Mouse (Mus musculus): ENCODE results near the gene Nme9. TPM values are rescaled to one million over a fixed set of nuclear protein-coding genes. Genes with fewer than 3 reads are reported as not detected.

The Nme9 gene
- total RNA-seq, 1 experiment from 2014 or later: not detected

GRCm38 (mm10) chr9:99434892-99435618, 16.2 kb upstream of the Nme9 start:
- ATAC-seq (replicated peaks; ENCODE audit: insufficient number of reproducible peaks, low FRiP score, low TSS enrichment, poor library complexity, severe bottlenecking): no peak

- no peak for ATAC-seq (replicated peaks; ENCODE audit: insufficient number of reproducible peaks, low FRiP score, low TSS enrichment, poor library complexity, severe bottlenecking)
Observed at GRCm38 (mm10) chr9:99435619-99436181, 15.6 kb upstream of the Nme9 start.

- ATAC-seq (replicated peaks; ENCODE audit: insufficient number of reproducible peaks, low FRiP score, low TSS enrichment, poor library complexity, severe bottlenecking): peak; percentile 6; the same call in 1 of the 2 replicates
Observed at GRCm38 (mm10) chr9:99436182-99437030, 14.9 kb upstream of the Nme9 start.

- ATAC-seq (replicated peaks; ENCODE audit: insufficient number of reproducible peaks, low FRiP score, low TSS enrichment, poor library complexity, severe bottlenecking): no peak
Observed at GRCm38 (mm10) chr9:99437031-99437764, 14.1 kb upstream of the Nme9 start, which contains the start of gene Mras. Gene Mras (minus strand): TSS chr9:99437381.

DNA sequence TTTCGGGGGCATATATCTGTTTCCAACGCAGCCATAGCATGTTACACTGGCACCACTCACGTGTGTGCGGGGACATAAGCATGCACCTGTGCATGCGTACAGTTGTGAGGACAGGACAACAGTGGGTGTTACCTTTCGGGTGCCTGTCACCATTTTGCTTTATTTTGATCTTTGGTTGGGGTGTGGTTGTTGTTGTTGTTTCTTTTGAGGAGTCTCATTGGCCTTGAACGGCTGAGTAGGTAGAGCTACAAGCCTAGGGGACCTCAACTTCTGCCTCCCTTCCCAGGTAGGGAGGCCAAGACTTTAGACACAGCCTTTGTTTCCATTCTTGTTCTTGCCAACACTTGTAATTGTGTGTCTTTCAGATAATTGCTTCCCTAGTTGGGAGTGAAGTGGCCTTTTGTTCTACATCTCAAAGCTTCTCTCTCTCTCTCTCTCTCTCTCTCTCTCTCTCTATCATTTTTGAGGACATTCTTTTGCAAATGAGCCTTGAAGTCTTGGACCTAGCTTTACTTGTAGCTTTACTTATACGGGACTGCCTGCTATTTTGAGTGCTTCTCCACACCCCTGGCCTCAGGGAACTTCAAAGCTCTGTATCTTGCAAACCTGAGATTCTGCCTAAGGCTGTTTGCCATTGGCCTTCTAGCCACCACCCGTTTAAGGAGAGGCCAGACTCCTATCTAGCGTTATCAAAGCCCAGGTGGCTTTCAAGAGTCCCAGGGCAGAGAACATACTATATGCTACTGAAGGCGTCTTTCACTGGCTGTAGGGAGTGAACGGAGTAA, 13.3 kb upstream of the Nme9 start:
- no peak for ATAC-seq (replicated peaks; ENCODE audit: insufficient number of reproducible peaks, low FRiP score, low TSS enrichment, poor library complexity, severe bottlenecking)

GRCm38 (mm10) chr9:99439064-99439463, 12.2 kb upstream of the Nme9 start:
- ATAC-seq (replicated peaks; ENCODE audit: insufficient number of reproducible peaks, low FRiP score, low TSS enrichment, poor library complexity, severe bottlenecking): no peak

DNA sequence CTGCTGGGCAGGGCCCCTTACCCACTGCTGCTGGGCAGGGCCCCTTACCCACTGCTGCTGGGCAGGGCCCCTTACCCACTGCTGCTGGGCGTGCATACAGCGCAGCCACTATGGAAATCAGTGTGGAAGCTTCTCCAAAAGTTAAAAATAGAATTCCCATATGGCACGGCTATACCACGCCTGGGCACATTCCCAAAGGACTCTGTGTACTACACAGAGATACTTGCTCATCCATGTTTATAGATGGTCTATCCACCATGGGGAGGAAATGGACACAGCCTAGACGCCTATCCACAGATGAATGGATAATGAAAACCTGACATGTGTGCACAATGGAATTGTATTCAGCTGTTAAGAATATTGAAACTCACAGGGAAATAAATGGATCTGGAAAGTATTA, 10.3 kb upstream of the Nme9 start:
- no peak for ATAC-seq (replicated peaks; ENCODE audit: insufficient number of reproducible peaks, low FRiP score, low TSS enrichment, poor library complexity, severe bottlenecking)

DNA sequence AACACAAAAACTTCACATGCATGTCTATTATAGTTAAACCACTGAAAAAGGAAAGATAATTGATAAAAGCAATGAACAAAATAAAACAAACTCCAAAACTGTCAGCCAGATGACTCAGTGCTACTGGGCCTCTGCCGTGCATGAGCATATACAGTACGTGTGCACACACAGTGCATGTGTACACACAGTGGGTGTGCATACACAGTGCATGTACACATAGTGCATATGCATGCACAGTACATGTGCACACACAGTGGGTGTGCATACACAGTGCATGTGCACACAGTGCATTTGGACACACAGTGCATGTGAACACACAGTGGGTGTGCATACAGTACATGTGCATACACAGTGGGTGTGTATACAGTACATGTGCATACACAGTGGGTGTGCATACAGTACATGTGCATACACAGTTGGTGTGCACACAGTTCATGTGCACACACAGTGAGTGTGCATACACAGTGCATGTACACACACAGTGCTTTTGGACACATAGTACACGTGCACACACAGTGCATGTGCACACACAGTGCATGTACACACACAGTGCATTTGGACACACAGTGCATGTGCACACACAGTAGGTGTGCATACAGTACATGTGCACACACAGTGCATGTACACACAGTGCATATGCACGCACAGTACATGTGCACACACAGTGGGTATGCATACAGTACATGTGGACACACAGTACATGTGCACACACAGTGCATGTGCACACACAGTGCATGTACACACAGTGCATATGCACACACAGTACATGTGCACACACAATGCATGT, 9.4 kb upstream of the Nme9 start:
- 0 out of 2 replicates have a peak, but pooled peaks have one; percentile 31 for ATAC-seq (replicated peaks; ENCODE audit: insufficient number of reproducible peaks, low FRiP score, low TSS enrichment, poor library complexity, severe bottlenecking)

DNA sequence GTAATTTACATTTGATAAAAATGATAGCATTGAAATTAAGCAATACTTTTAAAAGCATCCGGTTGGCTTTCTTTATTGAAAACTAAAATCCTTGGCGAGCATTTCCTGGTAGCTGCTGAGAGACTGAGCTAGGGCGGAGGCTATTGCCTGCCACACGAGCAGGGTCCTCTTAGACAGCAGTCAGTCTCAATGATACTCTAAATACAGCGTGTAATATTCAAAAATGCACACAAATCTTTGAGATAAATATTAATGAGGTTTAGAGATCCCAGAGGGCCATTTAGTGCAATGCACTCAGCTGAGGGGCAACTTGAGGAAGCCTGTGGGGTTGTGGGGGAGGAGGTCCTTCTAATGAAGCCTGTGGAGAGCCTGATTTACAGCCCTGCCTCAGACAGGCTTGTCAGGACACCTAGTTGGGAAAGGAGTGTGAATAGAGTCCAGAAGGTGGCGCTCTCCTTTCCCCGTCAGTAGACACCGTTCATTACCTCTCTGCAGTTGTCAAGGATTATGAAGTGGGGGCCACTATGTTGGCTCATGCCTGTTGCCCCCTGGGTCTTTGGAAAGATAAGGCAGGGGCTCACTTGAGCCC, 6.6 kb upstream of the Nme9 start:
- ATAC-seq (replicated peaks; ENCODE audit: insufficient number of reproducible peaks, low FRiP score, low TSS enrichment, poor library complexity, severe bottlenecking): no peak

DNA sequence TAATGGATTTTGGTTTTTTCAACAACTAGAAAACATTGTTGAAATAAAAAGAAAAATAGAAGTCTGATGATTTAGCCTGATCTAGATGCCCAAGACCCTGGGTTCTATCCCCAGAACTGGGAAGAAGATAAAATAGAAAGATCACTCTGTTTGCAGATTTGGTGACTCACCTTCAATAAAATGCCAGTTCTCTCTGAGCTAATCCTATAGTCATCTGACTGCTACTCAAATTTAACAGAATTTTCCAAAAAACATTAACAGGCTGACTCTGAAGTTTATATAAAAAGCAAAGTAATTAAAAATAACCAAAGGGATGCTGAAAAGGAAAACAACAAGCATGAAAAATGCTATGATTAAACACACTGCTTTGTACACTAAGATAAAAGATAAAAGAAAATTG, 5.0 kb upstream of the Nme9 start:
- no peak for ATAC-seq (replicated peaks; ENCODE audit: insufficient number of reproducible peaks, low FRiP score, low TSS enrichment, poor library complexity, severe bottlenecking)

GRCm38 (mm10) chr9:99447323-99447722, 4.0 kb upstream of the Nme9 start:
- no peak for ATAC-seq (replicated peaks; ENCODE audit: insufficient number of reproducible peaks, low FRiP score, low TSS enrichment, poor library complexity, severe bottlenecking)

DNA sequence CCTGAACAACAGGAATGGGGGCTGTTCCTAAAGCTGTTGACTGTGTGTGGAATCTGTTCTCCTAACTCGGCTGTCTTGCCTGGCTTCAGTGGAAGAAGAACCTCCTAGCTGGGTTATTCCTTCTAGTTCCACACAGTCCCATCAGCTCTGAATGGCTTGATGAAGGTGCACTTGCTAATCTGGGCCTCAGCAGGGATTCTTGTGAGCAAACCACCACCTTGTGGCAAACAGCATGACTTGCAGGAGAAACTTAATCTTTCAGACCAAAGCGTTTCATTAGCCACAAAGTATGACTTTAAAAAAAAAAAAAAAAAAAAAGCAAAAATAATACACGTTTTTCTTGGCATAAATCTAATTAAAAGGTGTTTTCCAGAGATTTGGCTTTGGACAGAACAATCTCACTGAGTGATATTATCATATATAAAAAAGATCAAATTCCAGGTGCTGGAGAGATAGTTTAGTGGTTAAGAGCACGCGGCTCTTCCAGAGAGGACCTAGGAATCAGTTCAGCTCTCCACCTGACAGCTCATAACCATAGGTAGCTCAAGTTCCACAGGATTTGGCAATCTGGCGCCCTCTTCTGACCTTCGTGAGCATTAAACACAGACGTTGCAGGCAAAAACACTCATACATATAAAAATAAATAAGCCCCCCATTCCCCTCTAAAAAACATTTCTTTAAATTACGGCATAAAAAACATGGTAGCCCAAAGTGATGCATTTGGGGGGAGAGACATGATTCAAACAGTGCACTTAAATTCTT, 1.2 kb upstream of the Nme9 start:
- no peak for ATAC-seq (replicated peaks; ENCODE audit: insufficient number of reproducible peaks, low FRiP score, low TSS enrichment, poor library complexity, severe bottlenecking)

DNA sequence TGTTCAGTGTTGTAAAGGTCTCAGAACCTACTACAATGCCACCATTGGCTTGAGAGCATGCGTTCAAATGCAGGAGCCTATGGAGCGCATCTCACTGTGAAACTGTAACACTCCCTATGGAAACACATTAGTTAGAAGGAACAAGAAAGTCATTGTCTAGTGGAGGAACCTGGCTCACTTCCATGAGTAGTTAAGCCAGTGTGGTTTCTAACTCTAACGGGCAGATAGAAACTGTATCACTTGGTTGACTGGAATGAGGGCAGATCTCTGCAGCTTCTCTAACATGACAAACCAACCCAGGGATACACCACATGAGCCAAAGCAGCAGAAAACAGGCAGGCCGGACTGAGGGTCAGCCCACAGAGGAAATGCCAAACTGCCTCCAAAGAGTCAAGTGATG, 2.9 kb downstream of the Nme9 start:
- ATAC-seq (replicated peaks; ENCODE audit: insufficient number of reproducible peaks, low FRiP score, low TSS enrichment, poor library complexity, severe bottlenecking): no peak

- ATAC-seq (replicated peaks; ENCODE audit: insufficient number of reproducible peaks, low FRiP score, low TSS enrichment, poor library complexity, severe bottlenecking): no peak; the same call in 1 of the 2 replicates
Observed at GRCm38 (mm10) chr9:99458529-99459208, 7.4 kb downstream of the Nme9 start.

DNA sequence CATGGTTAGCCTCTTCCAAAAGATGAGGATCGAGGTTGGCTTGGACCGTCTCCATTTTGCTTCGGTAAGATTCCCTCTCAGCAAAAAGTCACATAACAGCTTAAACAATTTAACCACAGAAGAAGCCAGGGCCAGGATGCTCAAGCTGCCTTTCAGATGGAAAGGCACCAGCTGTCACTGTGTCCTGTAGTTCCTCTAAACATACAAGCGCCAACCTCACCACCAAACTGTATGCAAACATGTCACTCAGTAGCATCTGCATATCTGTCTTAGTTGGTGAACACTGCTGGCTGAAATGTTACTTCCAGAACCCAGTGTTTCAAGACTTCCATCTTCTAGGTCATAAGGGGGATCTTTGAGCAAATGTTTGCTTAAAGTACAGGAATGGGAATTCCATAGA, 8.5 kb downstream of the Nme9 start:
- ATAC-seq (replicated peaks; ENCODE audit: insufficient number of reproducible peaks, low FRiP score, low TSS enrichment, poor library complexity, severe bottlenecking): no peak

DNA sequence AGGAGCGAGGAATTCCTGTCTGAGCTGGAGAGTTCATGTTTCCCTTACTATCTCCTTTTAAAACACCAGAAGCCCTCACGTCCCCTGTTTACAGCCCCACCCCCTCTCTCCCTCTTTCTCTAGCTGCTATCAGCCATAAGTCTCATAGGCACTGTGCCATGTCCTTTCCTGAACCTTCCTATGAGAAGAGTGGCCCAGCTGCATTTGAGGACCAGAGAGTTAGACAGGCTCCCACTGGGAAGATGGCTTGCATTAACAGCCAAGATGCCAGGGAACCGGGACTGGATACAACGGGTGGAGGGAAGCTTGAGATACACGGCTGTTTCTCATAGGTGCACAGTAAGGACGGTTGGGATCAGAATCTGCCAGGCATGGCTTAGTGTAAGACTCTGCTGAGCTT, 13.6 kb downstream of the Nme9 start:
- ATAC-seq (replicated peaks; ENCODE audit: insufficient number of reproducible peaks, low FRiP score, low TSS enrichment, poor library complexity, severe bottlenecking): no peak

All from monocyte, adult 5-6 weeks (primary cell).